Mouse (Mus musculus) G1E (cell line): ENCODE results near the gene Duxbl3. TPM values are rescaled to one million over a fixed set of nuclear protein-coding genes. Genes with fewer than 3 reads are reported as not detected.
"Not testable (repeated sequence)": the region's sequence is repeated elsewhere in the genome, so short reads cannot be mapped to it uniquely, and the experiment has no call there.

ENCODE experiments used
- ATAC-seq: 2 replicates; pipeline ENCODE4 v1.8.0; 2016; ENCODE audit warnings: mild to moderate bottlenecking; ENCODE audit not compliant: insufficient number of reproducible peaks, poor library complexity, low FRiP score, severe bottlenecking; ENCODE audit errors: extremely low read depth
- DNase-seq: peaks from one replicate; pipeline ENCODE4 v3.0.0; 2012; ENCODE audit warnings: low spot score
- H3K27me3 ChIP-seq: 2 replicates; pipeline ENCODE4 v1.6.1; 2012; ENCODE audit warnings: mild to moderate bottlenecking, low read length, inconsistent platforms; ENCODE audit not compliant: insufficient read depth
- H3K36me3 ChIP-seq: replicated peaks from 2 replicates; pipeline ENCODE3; 2012; ENCODE audit warnings: mild to moderate bottlenecking, inconsistent platforms
- H3K4me1 ChIP-seq: 2 replicates; pipeline ENCODE4 v1.6.1; 2012; ENCODE audit warnings: low read depth, low read length, inconsistent platforms, mixed read lengths; ENCODE audit not compliant: insufficient read depth
- H3K4me3 ChIP-seq: 2 replicates; pipeline ENCODE4 v1.5.1; 2012; ENCODE audit warnings: low read depth, mild to moderate bottlenecking, inconsistent platforms, low read length, moderate library complexity, mixed read lengths
- H3K9me3 ChIP-seq: replicated peaks from 2 replicates; pipeline ENCODE4 v1.6.1; 2012; ENCODE audit warnings: inconsistent platforms
- CTCF ChIP-seq: IDR thresholded peaks from 2 replicates; pipeline ENCODE4 v1.5.1; 2012; ENCODE audit warnings: low read depth, low read length, inconsistent platforms, mixed read lengths
- GATA1 ChIP-seq: IDR thresholded peaks from 2 replicates; pipeline ENCODE4 v1.6.1; 2012; ENCODE audit warnings: borderline replicate concordance, low read length, inconsistent platforms, mixed read lengths
- GATA2 ChIP-seq: IDR thresholded peaks from 2 replicates; pipeline ENCODE4 v1.6.1; 2012; ENCODE audit warnings: low read depth, low read length, inconsistent platforms, borderline replicate concordance
- POLR2AphosphoS5 ChIP-seq: IDR thresholded peaks from 2 replicates; pipeline ENCODE4 v1.6.1; 2012; ENCODE audit warnings: low read depth, low read length, inconsistent platforms; ENCODE audit not compliant: insufficient replicate concordance
- TAL1 ChIP-seq: conservative IDR thresholded peaks from 2 replicates; pipeline ENCODE4 v1.6.1; 2012; ENCODE audit warnings: low read depth, low read length, inconsistent platforms, mixed read lengths
- polyA plus RNA-seq: library from polyadenylated mRNA; stranded (reverse); fragments of >175 nt; gene quantifications from 2 replicates; pipeline ENCODE4 v1.2.3, GENCODE M21; 2012
- total RNA-seq, 2 experiments: library from RNA; stranded (forward) in 1 of 2; stranded (reverse) in 1 of 2; fragments of 200-1000 nt in 1 of 2; fragments of >200 nt in 1 of 2; fragmentation: Nextera tagmentation in 1 of 2; gene quantifications; 2 replicates each; pipeline ENCODE4 v1.2.3; 2014 to 2017

The Duxbl3 gene
- total RNA-seq (2014; fragmentation: Nextera tagmentation) = not detected in 2 replicates
- 0.12 TPM in 1 of 2 replicates, not detected in the other for total RNA-seq (2017)
- not detected in 2 replicates for polyA plus RNA-seq

DNA sequence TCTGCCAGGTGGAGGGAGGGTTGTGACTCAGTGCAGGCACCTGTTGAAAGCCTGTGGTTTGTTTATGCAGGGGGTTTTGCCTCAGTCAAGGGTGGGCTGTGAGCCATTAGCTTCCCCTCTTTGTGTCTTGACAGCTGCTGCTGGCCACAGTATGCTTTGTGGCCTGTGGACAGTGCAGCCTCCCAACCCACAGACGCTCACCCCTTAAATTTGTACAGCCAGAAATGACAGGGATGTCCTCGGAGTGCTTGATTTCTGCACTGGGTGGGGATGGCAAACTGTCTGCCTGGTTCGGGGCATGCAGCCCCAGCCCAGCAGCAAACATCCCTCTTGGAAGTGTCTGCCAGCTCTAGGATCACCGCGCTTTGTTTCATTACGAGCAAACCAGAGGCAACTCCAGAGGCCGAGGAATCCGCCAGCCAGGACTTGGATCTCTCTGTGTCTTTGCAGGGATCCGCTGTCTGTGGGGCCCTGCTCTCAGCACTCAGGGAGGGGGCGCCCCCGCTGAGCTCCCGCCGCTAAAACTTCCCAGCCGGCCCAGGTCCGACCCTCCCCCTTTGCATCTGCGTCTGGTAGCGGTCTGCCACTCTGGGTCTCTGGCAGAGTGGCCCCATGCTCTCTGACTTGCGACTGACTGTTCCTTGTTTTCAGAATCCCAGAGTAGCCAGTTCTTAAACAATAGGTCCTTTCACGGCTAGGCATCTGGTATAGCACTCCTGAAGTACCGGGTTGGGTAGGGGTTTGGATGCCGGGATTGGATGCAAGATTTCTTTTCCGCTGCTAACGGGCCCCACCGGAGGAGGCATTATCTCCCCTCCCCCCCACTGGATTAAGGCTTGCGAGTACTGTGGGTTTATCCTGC, at the start of gene Duxbl3:
TSS of gene Duxbl3 (plus strand) at position 207 of the 862 bp plus-strand sequence.
- not testable (repeated sequence) for H3K4me3 ChIP-seq, H3K27me3 ChIP-seq, H3K9me3 ChIP-seq, H3K36me3 ChIP-seq, DNase-seq, ATAC-seq, H3K4me1 ChIP-seq

- H3K4me1 ChIP-seq, H3K36me3 ChIP-seq, H3K4me3 ChIP-seq, H3K27me3 ChIP-seq, ATAC-seq, H3K9me3 ChIP-seq, DNase-seq: not testable (repeated sequence)
Observed at GRCm38 (mm10) chr14:26216233-26217000, 41.3 kb upstream of the Duxbl3 start.

GRCm38 (mm10) chr14:26237183-26237582, 20.6 kb upstream of the Duxbl3 start:
- ATAC-seq, H3K4me1 ChIP-seq, H3K4me3 ChIP-seq, DNase-seq, H3K27me3 ChIP-seq, H3K36me3 ChIP-seq, H3K9me3 ChIP-seq: not testable (repeated sequence)

DNA sequence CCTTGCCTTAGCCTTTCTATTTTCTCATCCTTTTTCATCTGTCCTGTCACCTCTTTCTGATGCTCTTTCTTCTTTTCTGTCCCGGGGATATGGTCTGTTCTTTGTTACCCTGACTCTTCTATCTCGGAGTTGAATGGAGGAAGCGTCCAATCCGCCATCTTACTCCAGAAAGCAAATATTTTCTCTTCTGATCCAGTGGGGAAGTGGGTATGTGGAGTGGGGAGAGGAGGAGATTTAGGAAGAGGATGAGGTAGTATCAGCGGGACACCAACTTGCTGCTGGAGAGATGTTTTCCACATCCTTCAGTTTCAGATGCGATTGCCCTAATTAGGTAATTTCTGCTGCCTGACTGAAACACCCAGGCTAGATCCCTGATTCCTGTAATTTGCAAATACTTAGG, 967 bp downstream of the Duxbl3 start:
- not testable (repeated sequence) for H3K9me3 ChIP-seq, H3K27me3 ChIP-seq, H3K4me3 ChIP-seq, ATAC-seq, H3K4me1 ChIP-seq, DNase-seq, H3K36me3 ChIP-seq

DNA sequence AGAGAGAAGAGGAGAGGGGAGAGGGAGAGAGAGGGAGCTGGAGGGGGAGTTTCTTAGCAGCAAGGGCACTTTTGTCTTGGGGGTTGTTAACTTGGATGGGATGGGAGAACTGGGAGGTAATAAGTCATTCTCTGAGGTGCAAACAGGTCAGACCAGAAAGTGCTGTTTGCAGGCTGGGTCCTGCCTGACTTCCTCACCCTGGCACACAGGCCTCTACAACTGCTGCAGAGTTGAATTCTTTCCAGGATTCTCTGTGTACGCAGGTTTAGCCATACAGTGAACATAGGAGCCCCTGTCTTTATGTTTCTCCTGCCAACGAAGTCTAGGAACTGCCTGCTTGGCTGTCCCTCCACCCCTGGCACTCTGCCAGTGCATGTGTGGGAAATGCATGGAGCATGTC, 29.0 kb downstream of the Duxbl3 start:
- ATAC-seq, H3K4me3 ChIP-seq, H3K4me1 ChIP-seq, H3K9me3 ChIP-seq, H3K27me3 ChIP-seq, DNase-seq, H3K36me3 ChIP-seq: not testable (repeated sequence)

DNA sequence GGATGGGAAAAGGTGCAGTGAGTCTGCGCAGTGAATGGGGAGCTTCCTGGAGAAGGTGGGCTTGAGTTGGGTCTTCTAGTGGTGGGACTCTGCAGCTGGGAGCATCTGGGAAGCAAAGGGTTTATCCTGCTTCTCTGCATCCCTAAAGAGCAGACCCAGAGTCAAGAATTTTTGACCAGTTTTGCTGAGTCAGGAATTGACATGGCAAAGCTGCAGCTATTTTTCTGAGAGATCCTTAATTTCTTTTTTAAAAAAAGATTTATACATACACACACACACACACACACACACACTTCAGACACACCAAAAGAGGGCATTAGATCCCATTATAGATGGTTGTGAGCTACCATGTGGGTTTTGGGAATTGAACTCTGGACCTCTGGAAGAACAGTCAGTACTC, 36.1 kb downstream of the Duxbl3 start:
- Histone ChIP-seq H3K4me1 (no peaks in the 10 kb centered on the region), H3K9me3 (no peaks in the 10 kb centered on the region), H3K4me3 (no peak overlapping the region), H3K27me3 (no peaks in the 10 kb centered on the region), H3K36me3 (no peaks in the 10 kb centered on the region)
- DNase-seq (no peak), ATAC-seq (no peak)
- TF ChIP-seq CTCF (no peak), TAL1 (no peak), POLR2AphosphoS5 (no peak), GATA2 (no peak), GATA1 (no peak)

GRCm38 (mm10) chr14:26297055-26297454, 39.3 kb downstream of the Duxbl3 start:
- H3K36me3 ChIP-seq = no peaks in the 10 kb centered on the region
- no peak for ATAC-seq
- peaks cover 7% of the 10 kb centered on the region for H3K27me3 ChIP-seq
- TF ChIP-seq GATA1 (no peak), CTCF (no peak), GATA2 (no peak), TAL1 (no peak), POLR2AphosphoS5 (no peak)
- no peaks in the 10 kb centered on the region for H3K4me1 ChIP-seq
- no peak overlapping the region for H3K4me3 ChIP-seq
- no peaks in the 10 kb centered on the region for H3K9me3 ChIP-seq
- no peak for DNase-seq
